Mouse (Mus musculus) C2C12 (cell line): ENCODE data around the gene Gm5431. TPM values are rescaled to one million over a fixed set of nuclear protein-coding genes. Genes with fewer than 3 reads are reported as not detected.
"Not testable (repeated sequence)": the region's sequence is repeated elsewhere in the genome, so short reads cannot be mapped to it uniquely, and the experiment has no call there.

ENCODE experiments used
- H3K27me3 ChIP-seq: one replicate; pipeline ENCODE4 v1.6.1; 2011; ENCODE audit not compliant: control insufficient read depth, insufficient read depth, insufficient read length
- H3K36me3 ChIP-seq: one replicate; pipeline ENCODE4 v1.6.1; 2011; ENCODE audit not compliant: control insufficient read depth, insufficient read depth
- H3K4me3 ChIP-seq: one replicate; pipeline ENCODE4 v1.5.1; 2011; ENCODE audit warnings: mild to moderate bottlenecking, control low read depth; ENCODE audit not compliant: poor library complexity, insufficient read depth, severe bottlenecking
- H3K79me2 ChIP-seq: one replicate; pipeline ENCODE4 v1.6.1; 2011; ENCODE audit not compliant: control insufficient read depth, insufficient read depth
- H3K79me3 ChIP-seq: one replicate; pipeline ENCODE4 v1.6.1; 2011; ENCODE audit warnings: low read depth, control low read depth
- H3ac ChIP-seq: one replicate; pipeline ENCODE3; 2011; ENCODE audit warnings: low read depth; ENCODE audit not compliant: control insufficient read depth, insufficient read length
- CEBPB ChIP-seq: IDR thresholded peaks from one replicate; pipeline ENCODE4 v1.6.1; 2011; ENCODE audit warnings: low read depth, mild to moderate bottlenecking, control low read depth, moderate library complexity
- CTCF ChIP-seq: IDR thresholded peaks from one replicate; pipeline ENCODE4 v1.5.1; 2011; ENCODE audit not compliant: control insufficient read depth, insufficient read depth, insufficient read length
- FOSL1 ChIP-seq: IDR thresholded peaks from one replicate; pipeline ENCODE4 v1.8.0; 2011; ENCODE audit warnings: mild to moderate bottlenecking, low read length; ENCODE audit not compliant: poor library complexity, insufficient read depth, severe bottlenecking
- MAX ChIP-seq: IDR thresholded peaks from one replicate; pipeline ENCODE4 v1.6.1; 2011; ENCODE audit warnings: mild to moderate bottlenecking, control low read depth
- MYOD1 ChIP-seq: IDR thresholded peaks from one replicate; pipeline ENCODE4 v1.6.1; 2011; ENCODE audit warnings: low read depth; ENCODE audit not compliant: control insufficient read depth, insufficient read length
- MYOG ChIP-seq: IDR thresholded peaks from one replicate; pipeline ENCODE4 v1.6.1; 2011; ENCODE audit not compliant: control insufficient read depth, insufficient read length; ENCODE audit errors: extremely low read depth
- USF1 ChIP-seq: IDR thresholded peaks from one replicate; pipeline ENCODE4 v1.6.1; 2011; ENCODE audit warnings: low read depth, mild to moderate bottlenecking, control low read depth, moderate library complexity
- polyA plus RNA-seq: library from polyadenylated mRNA; unstranded; fragments of >200 nt; fragmentation: generic; extraction: Trizol; gene quantifications from one replicate; pipeline ENCODE4 v1.2.1, GENCODE M21; 2012; ENCODE audit warnings: missing spikeins

The Gm5431 gene
- polyA plus RNA-seq, 1 experiment = not detected

- Histone ChIP-seq H3K4me3 (no peak overlapping the region), H3K27me3 (no peaks in the 10 kb centered on the region), H3K79me3 (no peaks in the 10 kb centered on the region), H3K36me3 (no peaks in the 10 kb centered on the region), H3ac (no peak overlapping the region), H3K79me2 (peaks cover 12% of the 10 kb centered on the region)
- no peak for TF ChIP-seq MYOD1
- no peak for TF ChIP-seq FOSL1
- no peak for TF ChIP-seq CEBPB
- TF ChIP-seq MAX = no peak
- no peak for TF ChIP-seq USF1
These were observed 25.3 kb downstream of the Gm5431 start for GRCm38 (mm10) chr11:48876680-48877079.

- not testable (repeated sequence) for H3K79me3 ChIP-seq, H3K36me3 ChIP-seq, H3K27me3 ChIP-seq, H3ac ChIP-seq, H3K4me3 ChIP-seq
- peaks cover 20% of the 10 kb centered on the region for H3K79me2 ChIP-seq
These were observed 26.6 kb downstream of the Gm5431 start for GRCm38 (mm10) chr11:48875343-48875837.

DNA sequence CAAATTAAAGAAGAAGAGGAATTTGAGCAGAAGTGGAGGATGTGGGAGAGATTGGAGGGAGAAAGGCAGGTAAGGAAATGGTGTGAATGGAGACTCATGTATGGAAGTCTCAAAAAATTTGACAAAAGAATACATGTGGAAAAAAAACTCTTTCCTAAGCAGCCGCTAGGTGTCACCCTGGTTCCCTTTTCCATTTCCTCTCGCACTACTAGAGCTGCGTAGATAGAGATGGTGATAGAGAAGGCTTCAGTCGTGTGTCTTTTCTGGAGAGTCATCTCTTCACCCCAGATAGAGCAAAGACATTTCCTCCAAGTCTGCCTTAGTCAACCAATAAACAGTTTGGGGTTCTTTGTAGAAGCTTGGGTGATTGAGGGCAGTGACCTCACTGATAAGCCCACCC, 27.5 kb downstream of the Gm5431 start:
- Histone ChIP-seq H3K79me3 (peaks cover 16% of the 10 kb centered on the region), H3K27me3 (no peaks in the 10 kb centered on the region), H3K4me3 (no peak overlapping the region), H3K36me3 (no peaks in the 10 kb centered on the region), H3ac (peak overlapping the region; percentile 40), H3K79me2 (peaks cover 29% of the 10 kb centered on the region)
- TF ChIP-seq CEBPB = no peak
- no peak for TF ChIP-seq MYOD1
- TF ChIP-seq MYOG = no peak
- peak; percentile 23 for TF ChIP-seq MAX
- no peak for TF ChIP-seq USF1

GRCm38 (mm10) chr11:48873591-48874290, 28.3 kb downstream of the Gm5431 start:
- Histone ChIP-seq H3K4me3 (no peak overlapping the region), H3K79me3 (peaks cover 21% of the 10 kb centered on the region), H3K79me2 (peaks cover 37% of the 10 kb centered on the region), H3K36me3 (no peaks in the 10 kb centered on the region), H3ac (no peak overlapping the region), H3K27me3 (no peaks in the 10 kb centered on the region)
- TF ChIP-seq MYOD1 (peak; percentile 16), CTCF (no peak), MAX (no peak), FOSL1 (no peak), MYOG (no peak), USF1 (no peak), CEBPB (no peak)

GRCm38 (mm10) chr11:48872695-48873300, 29.2 kb downstream of the Gm5431 start:
- TF ChIP-seq USF1 (no peak), MYOD1 (no peak), CEBPB (no peak), MYOG (no peak), FOSL1 (no peak), MAX (no peak), CTCF (no peak)
- Histone ChIP-seq H3K79me2 (peaks cover 46% of the 10 kb centered on the region), H3K27me3 (no peaks in the 10 kb centered on the region), H3ac (no peak overlapping the region), H3K36me3 (peaks cover under 1% of the 10 kb centered on the region), H3K79me3 (peaks cover 27% of the 10 kb centered on the region), H3K4me3 (no peak overlapping the region)
